Mouse (Mus musculus): Measurements from ENCODE around the gene Ankrd13a.
A peak's percentile ranks its signal among the peaks of the same experiment; 100 is the strongest.

Gene Ankrd13a

GRCm38 (mm10) chr5:114799848-114800247 is 25.4 kb downstream of the Ankrd13a start:
- DNase-seq (ENCODE audit: low read depth, low spot score), result no peak

DNA sequence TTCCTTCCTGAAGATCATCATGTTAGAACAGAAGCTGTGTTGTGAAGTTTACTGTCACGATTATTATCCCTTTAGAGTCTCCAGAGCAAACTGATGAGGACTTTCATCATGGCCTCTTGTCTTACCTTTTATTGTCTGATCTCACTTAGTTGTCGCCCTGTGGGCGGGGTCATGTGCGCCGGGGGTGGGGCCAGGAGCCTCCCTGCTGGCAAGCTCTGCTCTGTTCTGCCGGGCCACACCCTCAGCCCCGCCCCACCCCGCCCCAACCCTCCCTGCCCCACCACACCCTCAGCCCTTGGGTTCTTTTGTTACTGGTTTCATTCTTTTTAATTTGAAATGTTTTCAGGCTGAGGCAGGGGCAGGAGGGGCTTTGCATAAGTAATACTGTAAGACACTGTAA is 26.6 kb downstream of the Ankrd13a start:
- DNase-seq (ENCODE audit: low read depth, low spot score), result peak; percentile 51

DNA sequence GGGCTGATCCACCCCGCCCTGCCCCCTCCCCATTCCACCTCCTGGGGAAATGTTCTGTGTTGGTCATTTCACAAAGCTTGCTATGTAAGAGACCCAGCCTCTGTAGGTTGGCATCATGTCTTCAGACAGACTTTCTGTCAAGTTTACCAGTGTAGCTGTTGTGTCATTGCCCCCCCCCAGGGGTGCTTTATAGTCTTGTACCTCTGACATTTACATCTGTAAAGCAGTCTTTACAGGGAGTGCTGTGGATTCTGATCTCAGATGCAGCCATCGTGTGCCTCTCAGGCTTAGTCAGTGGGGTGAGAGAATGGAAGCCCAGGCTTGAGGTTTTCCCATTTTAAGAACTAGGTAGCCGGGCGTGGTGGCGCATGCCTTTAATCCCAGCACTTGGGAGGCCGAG is 27.4 kb downstream of the Ankrd13a start:
- no peak for DNase-seq (ENCODE audit: low read depth, low spot score)

- DNase-seq (ENCODE audit: low read depth, low spot score), result no peak
These were observed 28.8 kb downstream of the Ankrd13a start for GRCm38 (mm10) chr5:114803231-114803630.

- no peak for DNase-seq (ENCODE audit: low read depth, low spot score)
These were observed 29.9 kb downstream of the Ankrd13a start for GRCm38 (mm10) chr5:114804335-114804734.

DNA sequence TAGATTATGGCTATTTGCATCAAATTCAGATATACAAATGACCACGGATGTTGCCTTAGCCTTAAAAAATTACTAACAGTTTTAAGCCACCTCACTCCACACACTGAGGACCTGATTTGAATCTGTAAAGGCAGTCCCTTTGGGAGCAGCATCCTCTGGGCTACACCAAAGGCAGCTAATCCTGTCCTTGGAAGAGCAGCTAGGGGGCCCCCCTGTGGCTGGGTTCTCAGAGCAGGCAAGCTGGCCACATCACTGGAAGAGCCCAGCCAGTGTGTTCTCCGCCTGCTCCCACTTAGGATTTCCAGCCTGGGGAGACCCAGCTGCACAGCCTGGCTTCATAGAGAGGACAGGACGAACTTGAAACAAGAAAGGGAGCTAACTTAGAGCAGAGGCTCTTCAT is 30.5 kb downstream of the Ankrd13a start:
- peak; percentile 43 for DNase-seq (ENCODE audit: low read depth, low spot score)

GRCm38 (mm10) chr5:114805436-114806350 is 31.2 kb downstream of the Ankrd13a start:
- DNase-seq (ENCODE audit: low read depth, low spot score), result peak; percentile 73

DNA sequence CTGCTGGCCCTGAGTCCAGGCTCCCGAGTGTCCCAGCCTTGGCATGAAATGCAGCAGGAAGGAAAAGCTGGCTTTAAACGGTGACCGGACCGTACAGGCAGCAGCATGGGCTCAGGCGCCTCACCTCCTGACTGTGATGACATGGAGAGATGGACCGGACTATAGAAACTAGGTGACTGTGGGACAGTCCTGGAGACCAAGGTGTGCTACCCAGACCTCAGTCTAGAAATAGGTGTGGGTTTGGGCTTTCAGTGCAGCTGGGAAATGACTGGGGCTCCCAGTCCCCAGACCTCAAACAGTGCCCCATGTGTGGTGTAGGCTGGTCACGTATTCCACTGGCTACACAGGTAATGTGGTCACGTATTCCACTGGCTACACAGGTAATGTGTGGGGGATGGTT is 32.2 kb downstream of the Ankrd13a start:
- DNase-seq (ENCODE audit: low read depth, low spot score), result no peak

GRCm38 (mm10) chr5:114807063-114807462 is 32.6 kb downstream of the Ankrd13a start:
- DNase-seq (ENCODE audit: low read depth, low spot score), result no peak

GRCm38 (mm10) chr5:114807468-114807867 is 33.0 kb downstream of the Ankrd13a start:
- DNase-seq (ENCODE audit: low read depth, low spot score), result no peak

GRCm38 (mm10) chr5:114807893-114808292 is 33.4 kb downstream of the Ankrd13a start:
- no peak for DNase-seq (ENCODE audit: low read depth, low spot score)

- no peak for DNase-seq (ENCODE audit: low read depth, low spot score)
These were observed 33.9 kb downstream of the Ankrd13a start for GRCm38 (mm10) chr5:114808385-114808784.

GRCm38 (mm10) chr5:114809181-114809756 is 34.8 kb downstream of the Ankrd13a start:
- DNase-seq (ENCODE audit: low read depth, low spot score), result no peak

- no peak for DNase-seq (ENCODE audit: low read depth, low spot score)
These were observed 35.3 kb downstream of the Ankrd13a start for GRCm38 (mm10) chr5:114809826-114810225.

DNA sequence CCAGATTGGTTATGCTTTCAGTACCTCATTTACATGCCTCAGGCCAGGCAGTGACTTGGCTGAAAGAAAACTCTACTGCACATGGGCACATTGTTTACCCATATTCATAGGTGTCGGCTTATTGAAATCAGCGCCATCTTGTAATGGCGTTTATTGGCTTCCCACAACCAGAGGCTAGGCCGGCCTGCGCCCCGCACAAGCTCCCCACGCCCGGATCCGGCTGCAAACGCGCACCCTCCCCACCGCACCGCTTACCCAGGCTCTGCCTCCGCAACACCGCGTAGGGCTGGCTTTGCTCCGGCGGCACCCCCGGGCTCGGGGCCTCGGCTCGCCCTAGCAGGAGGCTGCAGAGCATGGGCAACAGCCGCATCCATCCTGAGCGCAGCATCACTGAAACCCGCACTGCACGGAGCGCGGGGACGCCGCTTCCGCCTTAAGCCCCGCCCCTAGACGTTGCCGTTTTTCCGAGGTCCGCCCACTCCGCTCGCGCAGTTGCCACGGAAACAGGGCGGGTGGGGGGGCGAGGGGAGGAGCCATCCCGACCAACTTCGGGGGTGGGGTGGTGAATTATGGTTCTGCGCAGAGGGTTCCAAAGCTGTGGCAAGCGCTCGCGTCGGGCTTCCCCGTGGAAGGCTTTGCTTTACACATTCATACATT is 39.2 kb downstream of the Ankrd13a start:
- DNase-seq (ENCODE audit: low read depth, low spot score), result peak; percentile 92

- no peak for DNase-seq (ENCODE audit: low read depth, low spot score)
These were observed 42.1 kb downstream of the Ankrd13a start for GRCm38 (mm10) chr5:114816599-114816998.

GRCm38 (mm10) chr5:114818124-114818523 is 43.6 kb downstream of the Ankrd13a start:
- DNase-seq (ENCODE audit: low read depth, low spot score), result no peak

- peak; percentile 88 for DNase-seq (ENCODE audit: low read depth, low spot score)
These were observed 48.6 kb downstream of the Ankrd13a start, which contains the start of gene 1500011B03Rik for GRCm38 (mm10) chr5:114822796-114823688. TSS of gene 1500011B03Rik (minus strand) at chr5:114823468.

- DNase-seq (ENCODE audit: low read depth, low spot score), result peak; percentile 87
These were observed 49.7 kb downstream of the Ankrd13a start for GRCm38 (mm10) chr5:114824197-114824596.

GRCm38 (mm10) chr5:114825978-114826691 is 51.7 kb downstream of the Ankrd13a start:
- DNase-seq (ENCODE audit: low read depth, low spot score), result peak; percentile 98

DNA sequence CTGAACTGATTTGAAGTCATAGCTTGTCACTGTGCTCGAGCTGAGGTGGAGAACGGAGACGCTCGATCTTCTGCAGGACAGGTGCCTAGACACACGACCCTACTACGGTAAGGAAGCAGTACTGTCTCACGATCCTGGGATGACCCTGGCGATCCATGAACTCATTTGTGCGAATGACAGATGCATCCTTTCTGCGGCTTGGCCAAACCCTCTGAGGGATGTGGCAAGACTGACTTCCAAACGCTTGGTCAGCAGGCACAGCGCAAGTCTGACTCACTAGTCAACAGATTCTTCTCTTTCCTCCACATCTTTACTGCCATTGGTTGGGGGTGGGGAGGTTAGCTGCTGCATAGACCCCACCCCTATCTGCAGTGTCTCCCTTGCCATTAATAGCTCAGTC is 53.0 kb downstream of the Ankrd13a start:
- no peak for DNase-seq (ENCODE audit: low read depth, low spot score)

Measured in CD4-positive, CD25-positive, alpha-beta regulatory T cell, adult 2 months (primary cell).